In the genomic region with DNA sequence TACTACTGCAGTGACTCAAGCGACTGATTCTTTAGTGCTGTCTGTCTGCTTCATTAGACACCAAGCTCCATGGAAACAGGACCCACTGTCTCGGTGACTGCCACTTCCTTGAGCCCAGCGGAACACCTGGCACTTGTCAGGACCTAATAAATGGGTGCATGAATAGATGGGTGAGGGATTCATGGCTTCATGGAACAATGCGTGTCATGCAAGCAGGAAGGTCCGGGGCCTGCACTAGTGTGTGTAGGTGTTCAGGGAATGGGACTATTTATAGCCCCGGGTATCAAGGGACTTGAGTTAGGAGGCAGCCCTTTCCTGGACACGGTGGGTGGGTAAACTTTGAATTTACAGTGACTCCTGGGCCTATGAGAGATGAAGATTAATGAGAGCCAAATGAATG, we compare ENCODE assay signal across 15 mouse cellular contexts. TPM values are rescaled to one million over a fixed set of nuclear protein-coding genes. Genes with fewer than 3 reads are reported as not detected.
"Had no signal": no experiment of that assay in that cellular context is flagged by ENCODE, and none has a peak within 500 bp of the region (broad histone marks: within the 10 kb centered on the region; RNA-seq: fewer than 3 reads in every experiment).

No protein-coding gene starts in this region.

- H3K4me1 ChIP-seq: limb, embryonic 12.5 days; lung, embryonic 15.5 days; neural tube, embryonic 13.5 days; stomach, embryonic 15.5 days had no signal

- H3K27ac ChIP-seq: limb, embryonic 12.5 days; liver, embryonic 13.5 days; lung, embryonic 15.5 days; macrophage; midbrain, embryonic 12.5 days; neural tube, embryonic 13.5 days; stomach, embryonic 15.5 days had no signal

- ATAC-seq: liver, postnatal 0 days; midbrain, embryonic 16.5 days had no signal

- DNase-seq: layer of hippocampus, adult 9-11 months; layer of hippocampus, postnatal 36 days; liver; liver, embryonic 13.5 days; liver, postnatal 0 days; lung, postnatal 14 days; thymus, postnatal 36 days had no signal

- H3K4me2 ChIP-seq: limb, embryonic 12.5 days; liver, embryonic 13.5 days; lung, embryonic 15.5 days; midbrain, embryonic 12.5 days; neural tube, embryonic 13.5 days; stomach, embryonic 15.5 days had no signal

- H3K36me3 ChIP-seq: limb, embryonic 12.5 days; liver, embryonic 13.5 days; lung, embryonic 15.5 days; midbrain, embryonic 12.5 days; neural tube, embryonic 13.5 days; stomach, embryonic 15.5 days had no signal

- H3K4me3 ChIP-seq: limb, embryonic 12.5 days; liver, embryonic 13.5 days; lung, embryonic 15.5 days; midbrain, embryonic 12.5 days; neural tube, embryonic 13.5 days; stomach, embryonic 15.5 days had no signal

- H3K9me3 ChIP-seq: limb, embryonic 12.5 days; liver, embryonic 13.5 days; lung, embryonic 15.5 days; midbrain, embryonic 12.5 days; neural tube, embryonic 13.5 days; stomach, embryonic 15.5 days had no signal

- H3K27me3 ChIP-seq: limb, embryonic 12.5 days; liver, embryonic 13.5 days; lung, embryonic 15.5 days; midbrain, embryonic 12.5 days; neural tube, embryonic 13.5 days; stomach, embryonic 15.5 days had no signal

- H3K9ac ChIP-seq: limb, embryonic 12.5 days; liver, embryonic 13.5 days; liver, postnatal 0 days; lung, embryonic 15.5 days; midbrain, embryonic 12.5 days; neural tube, embryonic 13.5 days; stomach, embryonic 15.5 days had no signal

RNA-seq across cellular contexts. Expression of a gene that starts 38.4 kb away (rescaled TPM):
- total RNA-seq: megakaryocyte-erythroid progenitor cell, adult 5-6 weeks had no signal
